Mouse (Mus musculus): ENCODE data around the gene Ralgapa2.

- TF ChIP-seq CTCF (IDR thresholded peaks at IDR 0.05; ENCODE audit: extremely low read depth, insufficient read depth, insufficient read length, insufficient replicate concordance) (no peak), POLR2A (IDR thresholded peaks at IDR 0.05; ENCODE audit: low read depth, low read length) (no peak)
Measured at GRCm38 (mm10) chr2:146488291-146488690, 23.9 kb downstream of the Ralgapa2 start.
